Mouse (Mus musculus): ENCODE data around the gene Incenp.

- no peak for TF ChIP-seq CTCF (IDR thresholded peaks at IDR 0.05; ENCODE audit: low read depth)
- no peak for TF ChIP-seq EP300 (IDR thresholded peaks at IDR 0.05; ENCODE audit: low read depth)
Measured at GRCm38 (mm10) chr19:9923048-9923447, 23.7 kb upstream of the Incenp start.
